Mouse (Mus musculus) layer of hippocampus, adult 9-10 months (tissue): Measurements from ENCODE around the gene Olfr963.
"Not testable (repeated sequence)": the region's sequence is repeated elsewhere in the genome, so short reads cannot be mapped to it uniquely, and the experiment has no call there.

ENCODE experiments used
- DNase-seq: peaks from one replicate; pipeline ENCODE4 v3.0.0; 2022; ENCODE audit warnings: low spot score

The Olfr963 gene

DNA sequence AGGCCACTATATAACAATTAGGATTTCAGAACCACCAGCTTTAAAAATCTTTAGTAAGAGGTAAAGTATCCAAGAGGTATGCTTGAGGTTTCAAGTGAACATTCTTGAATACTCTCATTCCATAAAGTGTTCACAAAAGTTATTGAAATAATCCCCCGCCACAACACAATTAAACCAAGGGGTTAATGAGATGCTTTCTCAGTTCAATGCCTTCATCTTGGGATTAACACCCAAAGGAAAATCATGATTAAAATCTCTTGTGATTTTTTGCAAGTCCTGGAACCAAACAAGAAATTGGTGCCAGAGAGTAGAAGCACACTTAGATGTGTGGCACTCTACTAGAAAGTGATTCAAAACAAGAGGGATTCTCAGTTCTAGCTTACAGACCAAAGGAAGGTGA lies at the start of gene Olfr963:
Gene Olfr963 (plus strand): TSS at position 301 of the 400 bp plus-strand sequence.
- no peak for DNase-seq

DNA sequence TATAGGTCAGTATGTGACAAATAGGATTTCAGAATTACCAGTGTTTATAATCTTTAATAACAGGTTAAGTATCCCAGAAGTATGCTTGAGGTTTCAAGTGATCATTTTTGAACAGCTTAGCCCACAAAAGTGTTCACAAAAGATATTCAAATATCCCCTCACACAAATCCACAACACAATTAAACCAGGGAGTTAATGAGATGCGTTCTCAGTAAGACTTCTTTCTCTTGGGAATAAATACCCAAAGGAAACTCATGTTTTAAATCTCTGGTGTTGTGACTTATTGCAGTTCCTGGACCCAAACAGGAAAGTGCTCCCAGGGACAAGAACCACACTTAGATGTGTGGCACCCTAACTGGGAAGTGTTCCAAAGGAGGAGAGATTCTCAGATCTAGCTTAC lies 45.9 kb upstream of the Olfr963 start, which contains the start of gene Olfr960:
Gene Olfr960 (plus strand): TSS at position 301 of the 400 bp plus-strand sequence.
- no peak for DNase-seq

DNA sequence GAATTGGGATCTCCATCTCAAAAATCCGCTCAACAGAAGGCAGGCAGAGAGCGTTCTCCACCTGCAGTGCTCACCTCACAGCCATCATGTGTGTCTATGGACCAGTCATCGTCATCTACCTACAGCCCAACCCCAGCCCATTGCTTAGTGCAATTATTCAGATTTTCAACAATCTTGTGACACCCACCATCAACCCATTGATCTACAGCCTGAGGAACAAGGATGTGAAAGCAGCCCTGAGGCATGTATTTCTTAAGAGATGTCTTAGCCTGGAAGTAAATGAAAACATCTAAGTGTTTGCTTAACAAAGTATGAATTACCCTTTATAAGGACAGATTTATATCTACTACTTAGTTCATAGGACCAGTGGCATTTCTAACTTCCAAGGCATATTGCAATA lies 43.2 kb upstream of the Olfr963 start:
- DNase-seq, result no peak

DNA sequence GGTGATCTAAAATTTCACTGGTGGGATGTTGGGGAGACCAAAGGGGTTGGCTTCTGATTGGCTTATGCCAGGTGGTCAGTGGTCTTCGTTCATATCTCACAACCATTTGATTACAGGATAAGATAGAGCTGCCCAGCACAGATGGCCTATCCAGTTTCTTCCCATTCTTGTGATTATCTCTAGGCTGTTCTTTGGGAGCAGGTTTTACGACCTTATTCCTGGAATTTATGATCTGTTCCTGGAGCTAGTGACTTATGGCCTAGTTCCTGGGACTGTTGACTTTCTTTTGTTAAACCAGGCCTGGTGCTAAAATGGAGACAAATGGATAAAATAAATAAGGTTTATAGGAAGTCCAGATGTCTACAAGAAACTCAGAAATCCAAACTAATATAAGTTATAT lies 42.3 kb upstream of the Olfr963 start:
- no peak for DNase-seq

DNA sequence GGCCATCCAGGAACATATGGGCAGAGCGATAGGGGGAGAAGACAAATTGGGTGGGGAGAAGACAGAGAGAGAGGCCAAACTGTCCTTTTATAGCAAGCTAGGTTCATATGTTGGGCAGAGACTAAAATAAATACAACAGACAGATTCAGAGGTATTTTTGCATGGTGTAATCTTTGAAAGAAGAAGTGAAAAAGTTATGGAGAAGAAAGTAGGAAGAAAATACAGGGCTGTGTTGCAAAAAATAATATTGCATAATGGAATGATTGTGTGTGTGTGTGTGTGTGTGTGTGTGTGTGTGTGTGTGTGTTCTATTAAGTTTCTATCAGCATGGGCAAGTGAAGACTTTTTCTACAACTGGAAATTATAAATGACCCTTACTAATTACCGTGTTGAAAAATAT lies 37.9 kb upstream of the Olfr963 start:
- DNase-seq, result no peak

DNA sequence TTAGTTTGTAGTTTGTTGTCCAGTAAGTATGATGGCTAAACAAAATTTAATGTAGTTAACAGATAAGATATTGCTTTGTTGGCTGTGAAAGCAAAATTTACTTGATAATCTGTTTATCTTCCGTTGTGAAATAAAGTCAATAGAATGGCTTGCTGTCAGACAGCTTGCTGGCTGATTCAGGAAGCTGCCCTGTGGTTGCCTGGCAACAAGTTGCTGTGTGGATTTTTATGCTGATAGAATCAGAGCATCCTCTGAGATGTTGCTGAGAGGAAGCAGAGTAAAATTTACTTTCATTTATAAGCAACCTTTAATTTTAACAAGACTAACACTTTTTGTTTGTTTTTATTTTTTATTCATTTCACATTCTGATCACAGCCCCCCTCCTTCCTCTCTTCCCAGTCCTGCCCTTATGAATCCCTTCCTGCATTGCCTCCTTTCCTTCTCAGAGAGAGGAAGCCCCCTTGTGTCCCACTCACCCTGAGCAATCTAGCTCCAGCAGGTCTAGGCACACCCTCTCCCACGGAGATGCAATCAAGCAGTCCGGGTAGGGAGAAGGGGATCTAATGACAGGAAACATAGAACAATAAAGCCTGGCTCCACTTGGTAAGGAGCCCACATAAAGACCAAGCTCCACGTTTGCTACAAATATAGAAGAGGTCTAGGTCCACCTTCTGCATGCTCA lies 33.0 kb upstream of the Olfr963 start:
- DNase-seq, result peak; percentile 18

DNA sequence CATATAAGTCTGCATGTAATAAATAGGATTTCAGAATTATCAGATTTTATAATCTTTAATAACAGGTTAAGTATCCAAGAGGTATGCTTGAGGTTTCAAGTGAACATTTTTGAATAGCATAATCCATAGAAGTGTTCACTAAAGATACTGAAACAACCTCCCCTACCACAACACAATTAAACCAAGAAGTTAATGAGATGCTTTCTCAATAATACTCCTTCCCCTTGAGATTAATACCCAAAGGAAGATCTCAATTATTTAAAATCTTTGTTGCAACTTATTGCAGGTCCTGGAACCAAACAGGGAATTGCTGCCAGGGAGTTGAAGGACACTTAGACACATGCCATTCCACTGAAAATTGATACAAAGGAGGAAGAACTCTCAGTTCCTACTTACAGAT lies 22.2 kb upstream of the Olfr963 start, which contains the start of gene Olfr961:
Gene Olfr961 (plus strand): TSS at position 301 of the 400 bp plus-strand sequence.
- DNase-seq, result no peak

DNA sequence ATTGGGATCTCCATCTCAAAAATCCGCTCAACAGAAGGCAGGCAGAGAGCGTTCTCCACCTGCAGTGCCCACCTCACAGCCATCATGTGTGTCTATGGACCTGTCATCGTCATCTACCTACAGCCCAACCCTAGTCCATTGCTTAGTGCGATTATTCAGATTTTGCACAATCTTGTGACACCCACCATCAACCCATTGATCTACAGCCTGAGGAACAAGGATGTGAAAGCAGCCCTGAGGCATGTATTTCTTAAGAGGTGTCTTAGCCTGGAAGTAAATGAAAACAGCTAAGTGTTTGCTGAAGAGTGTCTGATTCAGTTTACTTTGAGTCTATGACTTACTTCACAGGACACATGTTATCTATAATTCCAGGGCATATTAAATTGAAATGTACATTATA lies 19.6 kb upstream of the Olfr963 start:
- no peak for DNase-seq

DNA sequence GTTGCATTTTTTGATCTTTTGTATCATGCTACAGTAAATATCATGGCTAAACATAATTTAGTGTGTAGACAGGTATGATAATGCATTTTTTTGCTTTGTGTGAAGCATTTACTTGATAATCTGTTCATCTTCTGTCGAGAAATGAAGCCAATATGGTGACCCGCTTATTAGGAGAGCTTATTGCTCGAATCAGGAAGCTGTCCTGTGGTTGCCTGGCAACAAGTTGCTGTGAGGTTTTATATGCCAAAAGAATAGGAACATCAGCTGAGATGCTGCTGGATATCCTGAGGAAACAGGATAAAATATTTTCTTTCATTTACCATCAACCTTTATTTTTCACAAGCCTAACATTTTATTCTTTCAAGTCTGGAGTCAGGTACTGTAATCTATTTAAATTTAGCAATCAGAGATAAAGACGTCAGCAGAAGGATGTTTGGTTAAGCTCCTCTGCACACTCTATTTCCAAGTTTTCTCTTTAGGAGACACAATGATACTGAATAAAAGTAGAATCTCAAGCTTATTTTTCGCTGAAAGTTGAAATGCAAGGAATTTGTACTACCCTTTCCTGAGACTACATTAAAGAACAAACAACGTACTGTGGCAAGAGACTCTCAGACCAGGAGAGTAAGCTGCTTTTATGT lies 12.1 kb upstream of the Olfr963 start:
- DNase-seq, result peak; percentile 20

DNA sequence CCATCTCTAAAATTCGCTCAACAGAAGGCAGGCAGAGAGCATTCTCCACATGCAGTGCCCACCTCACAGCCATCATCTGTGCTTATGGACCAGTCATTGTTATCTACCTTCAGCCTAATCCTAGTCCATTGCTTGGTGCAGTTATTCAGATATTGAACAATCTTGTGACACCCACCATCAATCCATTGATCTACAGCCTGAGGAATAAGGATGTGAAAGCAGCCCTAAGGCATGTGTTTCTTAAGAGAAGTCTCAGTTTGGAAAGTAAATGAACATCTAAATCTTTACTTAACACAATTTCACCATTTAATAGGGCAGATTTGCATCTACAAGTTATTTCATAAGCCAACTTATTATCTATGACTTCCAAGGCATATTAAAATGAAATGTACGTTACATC lies 2.7 kb downstream of the Olfr963 start:
- DNase-seq, result no peak

DNA sequence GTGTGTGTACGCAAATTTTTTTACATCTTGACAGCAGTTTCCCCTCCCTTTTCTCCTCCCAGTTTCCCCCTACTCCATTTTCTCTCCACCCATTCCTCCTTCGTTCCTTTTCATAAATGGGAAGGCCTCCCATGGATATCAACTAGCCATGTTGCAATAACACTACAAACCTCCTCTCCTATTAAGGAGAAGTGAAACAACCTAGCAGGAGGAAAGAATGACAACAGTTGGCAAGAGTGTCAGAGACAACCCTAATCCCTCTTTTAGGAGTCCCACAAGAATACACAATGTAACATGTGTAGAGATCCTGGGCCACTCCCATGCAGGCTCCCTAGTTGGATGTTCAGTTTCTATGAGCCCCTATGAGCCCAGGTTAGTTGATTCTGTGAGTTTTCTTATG lies 7.8 kb downstream of the Olfr963 start:
- DNase-seq, result no peak

DNA sequence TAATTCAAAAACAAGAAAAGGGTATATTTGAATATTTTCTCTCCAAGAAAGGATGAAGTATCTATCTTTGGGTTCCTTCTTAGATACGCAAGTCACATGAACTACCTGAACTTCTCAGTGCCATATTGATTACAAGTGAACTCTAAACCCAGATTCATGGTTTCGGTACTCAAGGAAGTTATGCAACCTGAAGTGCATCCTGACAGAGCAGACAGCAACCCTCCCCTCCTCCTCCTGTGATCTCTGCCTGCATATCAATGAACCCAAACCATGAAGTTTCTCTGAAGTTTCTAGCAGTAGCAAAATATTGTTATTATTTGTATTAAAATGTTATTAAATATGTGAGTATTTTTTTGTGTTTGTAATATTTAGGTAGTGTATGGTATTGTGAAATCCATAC lies 11.6 kb downstream of the Olfr963 start:
- no peak for DNase-seq

DNA sequence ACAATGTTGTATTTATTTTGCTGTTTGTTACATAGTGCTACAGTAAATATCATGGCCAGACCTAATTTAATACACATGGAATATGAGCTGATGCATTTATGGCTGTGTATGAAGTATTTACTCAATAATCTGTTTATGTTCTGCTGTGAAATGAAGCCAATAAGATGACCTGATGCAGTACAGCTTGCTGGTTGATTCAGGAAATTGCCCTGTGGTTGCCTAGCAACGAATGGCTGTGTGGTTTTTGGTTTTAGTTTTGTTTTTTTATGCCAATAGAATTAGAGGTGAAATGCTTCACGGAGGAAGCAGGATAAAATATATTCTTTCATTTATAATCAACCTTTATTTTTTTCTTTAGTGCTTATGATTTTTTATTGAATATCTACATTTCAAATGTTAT lies 12.3 kb downstream of the Olfr963 start:
- DNase-seq, result no peak

DNA sequence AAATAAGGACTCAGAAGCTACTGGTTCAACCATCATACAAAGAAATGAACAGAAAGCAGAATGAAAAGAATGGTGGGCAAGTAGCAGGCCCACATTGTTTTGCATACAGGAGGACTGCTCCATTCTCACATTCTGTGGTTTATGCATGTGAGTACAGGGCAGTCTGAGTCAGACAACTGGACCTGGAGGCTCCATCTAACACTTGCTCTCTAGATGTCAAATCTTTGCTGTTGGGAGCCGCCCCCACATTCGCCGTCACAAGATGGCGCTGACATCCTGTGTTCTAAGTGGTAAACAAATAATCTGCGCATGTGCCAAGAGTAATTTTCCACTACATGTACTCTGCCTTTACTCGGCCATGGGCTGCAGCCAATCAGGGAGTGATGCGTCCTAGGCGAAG lies 34.1 kb downstream of the Olfr963 start:
- not testable (repeated sequence) for DNase-seq

DNA sequence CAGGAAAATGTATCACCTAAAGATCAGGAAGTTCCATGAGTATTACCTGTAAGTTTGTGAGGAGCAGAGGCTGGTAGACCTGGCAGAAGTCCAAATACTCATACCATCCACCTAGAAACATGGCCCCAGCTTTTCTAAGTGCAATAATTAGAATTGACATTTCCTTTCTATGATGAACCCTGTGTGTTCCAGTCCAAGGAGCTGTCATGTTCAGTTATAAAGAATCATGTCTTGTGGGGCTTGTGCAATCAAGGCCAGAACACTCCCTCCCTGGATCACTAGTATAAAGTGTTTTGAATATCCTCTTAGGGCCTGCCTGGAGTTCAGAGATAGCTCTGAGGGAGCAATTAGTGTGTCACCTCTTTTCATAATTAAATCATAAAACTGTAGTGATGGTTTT lies 40.0 kb downstream of the Olfr963 start, which contains the start of gene Olfr149:
Gene Olfr149 (minus strand): TSS at position 101 of the 400 bp plus-strand sequence.
- DNase-seq, result no peak

DNA sequence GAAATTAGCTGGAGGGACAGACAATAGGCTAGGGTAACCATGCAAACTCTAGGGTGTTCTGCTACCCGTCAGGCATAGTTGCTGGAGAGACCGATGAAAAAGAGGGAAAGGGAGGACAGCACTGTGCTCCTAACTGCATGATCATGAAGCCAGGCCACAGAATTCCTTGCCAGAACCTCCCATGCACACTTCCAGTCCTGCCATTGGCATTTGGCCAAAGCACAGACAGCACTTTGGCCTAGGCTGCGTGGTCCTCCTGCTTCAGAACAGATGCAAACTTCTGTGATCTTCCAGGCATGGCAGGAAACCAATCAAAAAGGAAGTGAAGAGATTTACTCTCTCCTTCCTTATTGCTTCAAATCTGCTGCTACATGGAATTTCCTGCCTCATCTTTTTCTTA lies 42.0 kb downstream of the Olfr963 start:
- DNase-seq, result no peak

DNA sequence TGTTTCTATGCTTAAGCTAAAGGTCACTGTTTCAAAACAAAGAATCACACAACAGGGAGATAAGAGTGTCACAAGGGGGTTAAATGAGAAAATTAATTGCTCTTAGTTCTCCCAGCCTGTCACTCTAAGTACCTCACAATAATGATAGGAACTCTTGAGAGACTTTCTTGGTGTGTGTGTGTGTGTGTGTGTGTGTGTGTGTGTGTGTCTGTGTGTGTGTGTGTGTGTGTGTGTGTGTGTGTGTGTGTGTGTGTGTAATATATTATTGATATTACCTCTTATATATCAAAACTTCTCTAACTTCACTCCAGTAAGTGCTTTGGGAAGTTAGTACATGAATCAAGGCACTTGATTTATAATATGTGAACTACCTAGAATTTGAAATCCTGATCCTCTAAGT lies 44.0 kb downstream of the Olfr963 start, which contains the start of gene Olfr965:
Gene Olfr965 (plus strand): TSS at position 301 of the 400 bp plus-strand sequence.
- DNase-seq, result no peak
